Mouse (Mus musculus) midbrain, embryonic 11.5 days (tissue): ENCODE measurements at regions not wholly inside any gene's neighbourhood (a gene's known extent, or its start where the extent isn't known, plus 50 kb on each side); places are given as distances from the start of the nearest gene placed in this dataset.

Experiments
- ATAC-seq: fragments of 200-750 bp; cut with Nextera tagmentation; 2 replicates; pipeline ENCODE4 v1.8.0; 2017; ENCODE audit warnings: moderate TSS enrichment, moderate library complexity; ENCODE audit not compliant: low FRiP score
- DNase-seq: peaks from one replicate; pipeline ENCODE4 v3.0.0; 2015; ENCODE audit warnings: low spot score; ENCODE audit errors: missing footprints
- H3K27ac ChIP-seq: fragments of 300-500 bp; sonication (generic); 2 replicates; pipeline ENCODE4 v1.5.1; 2014; ENCODE audit warnings: low read depth, low read length
- H3K27me3 ChIP-seq: fragments of 300-500 bp; sonication (generic); 2 replicates; pipeline ENCODE4 v1.6.1; 2014; ENCODE audit warnings: mild to moderate bottlenecking, low read length, moderate library complexity, mixed read lengths; ENCODE audit not compliant: control insufficient read depth, insufficient read depth
- H3K36me3 ChIP-seq: fragments of 300-500 bp; sonication (generic); 2 replicates; pipeline ENCODE4 v1.6.1; 2014; ENCODE audit warnings: mild to moderate bottlenecking, low read length, moderate library complexity, mixed read lengths; ENCODE audit not compliant: control insufficient read depth, insufficient read depth
- H3K4me1 ChIP-seq: fragments of 300-500 bp; sonication (generic); 2 replicates; pipeline ENCODE4 v1.6.1; 2014; ENCODE audit warnings: low read length; ENCODE audit not compliant: control insufficient read depth, insufficient read depth
- H3K4me2 ChIP-seq: fragments of 300-500 bp; sonication (generic); 2 replicates; pipeline ENCODE4 v1.6.1; 2014; ENCODE audit warnings: mild to moderate bottlenecking, moderate library complexity
- H3K4me3 ChIP-seq: fragments of 300-500 bp; sonication (generic); 2 replicates; pipeline ENCODE4 v1.5.1; 2014; ENCODE audit warnings: low read depth, low read length
- H3K9ac ChIP-seq: fragments of 300-500 bp; sonication (generic); 2 replicates; pipeline ENCODE4 v1.6.1; 2014; ENCODE audit warnings: low read length
- H3K9me3 ChIP-seq: fragments of 300-500 bp; sonication (generic); 2 replicates; pipeline ENCODE4 v1.6.1; 2016; ENCODE audit warnings: low read length; ENCODE audit not compliant: control insufficient read depth
- WGBS: fragments of 180-500 bp; shearing (Covaris S2); extraction: QIAGEN DNeasy Blood & Tissue Kit; methylation state at CpG from one replicate; pipeline ENCODE4 v1.1.7; 2014; 5-methylcytosine and 5-hydroxymethylcytosine counted together
- microRNA counts: library from miRNA; unstranded; fragments of <30 nt; microRNA quantifications from one replicate; lab custom pipeline; 2015
- microRNA-seq: library from miRNA; unstranded; fragments of <30 nt; microRNA quantifications from one replicate; pipeline ENCODE4, GENCODE M21; 2017

- H3K36me3 ChIP-seq = no peaks in the 10 kb centered on the region
- H3K4me1 ChIP-seq = peaks cover 41% of the 10 kb centered on the region
- H3K9ac ChIP-seq = no peak overlapping the region; the same call in 1 of the 2 replicates
- DNase-seq (peak; percentile 90), ATAC-seq (peak; percentile 38)
- H3K4me3 ChIP-seq = no peak overlapping the region
- WGBS = 37% methylated on average over 15 of the region's 15 CpGs
- H3K9me3 ChIP-seq = no peaks in the 10 kb centered on the region
- H3K27ac ChIP-seq = peak overlapping the region; percentile 58
- H3K27me3 ChIP-seq = no peaks in the 10 kb centered on the region
- peak overlapping the region; percentile 3; the same call in 1 of the 2 replicates for H3K4me2 ChIP-seq
Observed at GRCm38 (mm10) chr13:84066211-84066959, 155.7 kb upstream of the Tmem161b start.

- no peak for ATAC-seq
- Histone ChIP-seq H3K4me3 (no peak overlapping the region), H3K4me2 (no peak overlapping the region)
Observed at GRCm38 (mm10) chr13:84066960-84067665, 155.0 kb upstream of the Tmem161b start.

GRCm38 (mm10) chr13:84068365-84068764 is 153.7 kb upstream of the Tmem161b start:
- Histone ChIP-seq H3K27me3 (no peaks in the 10 kb centered on the region), H3K4me1 (peaks cover 28% of the 10 kb centered on the region), H3K36me3 (no peaks in the 10 kb centered on the region), H3K9me3 (no peaks in the 10 kb centered on the region), H3K4me3 (no peak overlapping the region), H3K9ac (no peak overlapping the region), H3K4me2 (no peak overlapping the region), H3K27ac (no peak overlapping the region)
- ATAC-seq (no peak), DNase-seq (no peak)
- 98% methylated on average over 1 of the region's 1 CpGs for WGBS

More at GRCm38 (mm10) chr13:84066960-84067665, 155.0 kb upstream of the Tmem161b start:
- H3K27ac ChIP-seq = peak overlapping the region; percentile 58
- H3K9me3 ChIP-seq = no peaks in the 10 kb centered on the region
- DNase-seq = no peak
- H3K36me3 ChIP-seq = no peaks in the 10 kb centered on the region
- H3K27me3 ChIP-seq = no peaks in the 10 kb centered on the region
- H3K9ac ChIP-seq = no peak overlapping the region; the same call in 1 of the 2 replicates
- peaks cover 34% of the 10 kb centered on the region for H3K4me1 ChIP-seq
- 33% methylated on average over 4 of the region's 4 CpGs for WGBS

MicroRNA genes in the stretch of these regions (microRNA counts, 519-probe panel; counts per million panel counts)
- 8,263 counts per million, percentile 99 among the panel's probes with 10 or more counts for microRNA mmu-miR-9 (lab: Ali Mortazavi, UCI)

Small RNA genes lying in the stretch of these regions (microRNA-seq; reads per million reads assigned to microRNA genes)
- gene Mir9-2 = 4.2 reads per million, percentile 19 among the genes with 10 or more reads in this experiment
